Mouse (Mus musculus): ENCODE data around the gene C1qtnf9. TPM values are rescaled to one million over a fixed set of nuclear protein-coding genes. Genes with fewer than 3 reads are reported as not detected.

C1qtnf9 gene
- not detected for total RNA-seq (2021)

DNA sequence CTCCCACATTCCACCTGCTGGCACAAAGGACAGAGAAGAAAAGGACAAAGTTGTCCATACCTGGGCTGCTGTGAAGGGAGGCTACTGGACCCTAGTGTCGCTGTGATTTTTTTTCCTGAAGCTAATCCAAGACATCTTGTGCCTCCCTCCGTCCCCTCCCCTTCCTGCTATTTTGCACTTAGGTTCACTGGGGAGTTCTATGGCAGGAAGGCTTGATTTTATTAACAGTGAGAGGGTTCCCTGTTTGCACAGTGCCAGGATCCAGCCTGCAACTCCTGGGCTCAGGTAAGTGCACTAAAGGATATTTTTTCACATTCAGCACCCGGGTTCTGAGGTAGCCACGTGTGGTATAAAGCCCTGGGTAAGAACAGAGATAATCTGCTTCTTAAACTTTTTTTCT, at the start of gene C1qtnf9:
Gene C1qtnf9, plus strand, starts transcription at position 251 of the 400 bp plus-strand sequence.
- intact Hi-C loops (cut with DNase I), result no loop called here
- no peak for DNase-seq (ENCODE audit: extremely low spot score in 1 of 2, low spot score in 2 of 2)

DNA sequence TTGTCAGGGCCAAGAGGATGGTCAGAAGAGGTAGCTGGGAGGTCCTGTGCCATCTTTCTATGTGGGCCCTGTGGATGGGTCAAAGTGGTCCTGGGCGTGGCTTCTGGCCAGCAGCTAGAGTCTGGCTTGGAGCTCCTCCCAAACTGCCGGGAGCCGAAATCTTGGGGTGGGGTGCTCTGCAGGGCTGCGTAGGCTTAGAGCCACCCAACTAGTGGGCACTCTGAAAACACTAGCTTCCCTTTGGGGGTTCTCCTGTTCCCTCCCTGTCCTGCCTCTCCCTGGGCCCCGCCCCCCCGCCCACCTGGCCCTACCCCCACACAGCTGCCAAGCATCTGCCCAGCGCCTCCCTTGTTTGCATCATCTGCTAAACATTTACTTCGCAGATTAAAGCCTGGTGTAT, 46.6 kb upstream of the C1qtnf9 start:
- intact Hi-C loops (cut with DNase I), result no loop called here

DNA sequence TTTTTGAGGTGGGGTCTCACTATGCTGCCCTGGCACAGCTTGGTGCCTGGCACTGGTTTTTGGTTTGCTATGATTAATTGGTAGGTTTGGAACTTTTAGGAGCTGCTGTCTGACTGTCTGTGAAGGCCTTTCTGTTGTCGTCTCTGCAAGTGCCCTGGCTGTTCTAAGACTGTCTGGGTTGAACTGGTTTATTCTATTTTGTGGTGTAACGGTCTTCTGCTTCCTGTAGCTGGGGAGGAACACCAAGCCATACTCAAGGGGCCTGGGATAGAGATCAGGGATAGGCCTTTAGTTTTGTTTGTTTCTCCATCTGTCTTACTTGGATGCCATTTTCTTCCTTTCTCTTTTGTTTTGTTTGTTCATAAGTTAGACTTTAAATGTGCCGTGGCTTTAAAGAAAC, 46.0 kb upstream of the C1qtnf9 start:
- DNase-seq (ENCODE audit: extremely low spot score in 1 of 2, low spot score in 2 of 2), result no peak
- intact Hi-C loops (cut with DNase I), result no loop called here

More for the DNA sequence above, 46.6 kb upstream of the C1qtnf9 start:
- no peak for DNase-seq (ENCODE audit: extremely low spot score in 1 of 2, low spot score in 2 of 2)

DNA sequence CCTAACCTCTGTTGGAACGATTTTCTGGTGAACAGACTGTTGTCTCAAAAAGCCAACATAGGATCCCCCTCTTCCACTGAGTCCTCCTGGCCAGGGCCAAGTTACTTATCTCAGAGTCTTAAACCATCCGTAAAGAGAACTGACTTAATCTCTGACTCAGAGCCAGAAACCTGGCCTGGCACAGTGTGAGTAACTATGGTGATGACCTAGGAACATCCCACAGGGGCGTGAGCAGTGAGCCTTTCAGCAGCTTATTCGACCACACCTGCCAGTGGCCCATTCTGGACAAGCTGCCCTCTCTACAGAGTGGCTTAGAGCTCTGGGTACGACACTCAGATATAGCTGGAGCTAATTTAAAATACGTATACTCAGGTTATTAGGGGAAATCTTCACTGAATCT, 41.8 kb upstream of the C1qtnf9 start:
- no peak for DNase-seq (ENCODE audit: extremely low spot score in 1 of 2, low spot score in 2 of 2)
- intact Hi-C loops (cut with DNase I), result no loop called here

DNA sequence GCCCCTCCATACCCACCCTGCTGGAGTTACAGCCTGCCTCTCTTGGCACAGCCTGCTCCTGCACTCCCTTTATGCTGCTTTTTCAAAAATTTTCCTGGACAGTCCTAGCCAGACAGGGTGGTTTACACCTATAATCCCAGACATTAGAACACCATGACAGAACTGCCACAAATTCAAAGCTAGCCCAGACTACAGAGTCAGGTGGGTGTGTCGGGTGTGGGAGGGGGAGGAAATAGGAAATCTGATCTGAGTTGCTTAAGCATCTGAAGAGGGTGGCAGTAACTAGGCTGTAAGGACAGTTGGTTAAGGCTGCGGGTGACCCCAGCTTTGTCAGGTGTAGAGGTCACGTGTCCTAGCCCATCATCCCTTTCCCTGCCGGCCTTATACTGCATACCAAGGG, 40.8 kb upstream of the C1qtnf9 start:
- intact Hi-C loops (cut with DNase I), result no loop called here
- DNase-seq (ENCODE audit: extremely low spot score in 1 of 2, low spot score in 2 of 2), result no peak

DNA sequence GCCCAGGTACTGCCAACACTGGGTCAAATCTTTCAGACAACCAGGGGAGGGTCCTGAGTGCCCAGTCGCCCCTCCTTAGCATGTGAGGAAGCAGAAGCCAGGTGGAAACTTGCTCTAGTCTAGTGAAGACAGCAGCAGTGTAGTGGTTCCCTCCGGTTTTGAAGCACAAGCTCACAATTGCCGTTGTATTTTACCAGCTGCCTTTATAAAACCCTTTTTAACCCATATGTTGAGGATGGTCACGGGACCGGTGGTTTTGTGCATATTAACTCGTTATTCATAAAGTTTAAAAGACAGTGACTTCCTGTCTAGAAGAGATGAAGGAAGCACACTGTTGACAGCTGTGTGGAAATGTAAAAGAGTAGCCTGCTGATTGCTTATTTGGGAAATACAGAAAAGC, 35.9 kb upstream of the C1qtnf9 start:
- intact Hi-C loops (cut with DNase I), result no loop called here
- DNase-seq (ENCODE audit: extremely low spot score in 1 of 2, low spot score in 2 of 2), result no peak

DNA sequence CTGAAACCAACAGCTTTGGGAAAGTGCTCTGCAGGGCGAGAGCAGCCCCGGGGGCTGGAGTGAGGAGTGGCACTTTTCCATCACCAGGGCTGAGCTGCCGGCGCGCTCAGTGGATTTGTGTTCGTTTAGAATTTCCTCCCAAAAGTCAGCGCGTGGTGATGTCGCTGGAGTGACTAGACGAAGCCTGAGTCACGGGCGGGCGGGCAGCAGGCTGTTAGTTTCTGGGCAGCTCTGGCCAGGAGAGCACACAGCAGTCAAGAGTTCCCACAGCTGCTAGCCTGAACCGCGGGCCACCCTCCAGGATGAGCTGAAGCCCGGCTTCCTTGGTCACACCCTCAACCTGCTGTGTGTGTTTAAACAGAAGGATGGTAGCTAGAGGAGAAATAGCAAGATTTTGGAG, 35.1 kb upstream of the C1qtnf9 start:
- DNase-seq (ENCODE audit: extremely low spot score in 1 of 2, low spot score in 2 of 2), result peak in 1 of 2 experiments; percentile 74
- intact Hi-C loops (cut with DNase I), result no loop called here

DNA sequence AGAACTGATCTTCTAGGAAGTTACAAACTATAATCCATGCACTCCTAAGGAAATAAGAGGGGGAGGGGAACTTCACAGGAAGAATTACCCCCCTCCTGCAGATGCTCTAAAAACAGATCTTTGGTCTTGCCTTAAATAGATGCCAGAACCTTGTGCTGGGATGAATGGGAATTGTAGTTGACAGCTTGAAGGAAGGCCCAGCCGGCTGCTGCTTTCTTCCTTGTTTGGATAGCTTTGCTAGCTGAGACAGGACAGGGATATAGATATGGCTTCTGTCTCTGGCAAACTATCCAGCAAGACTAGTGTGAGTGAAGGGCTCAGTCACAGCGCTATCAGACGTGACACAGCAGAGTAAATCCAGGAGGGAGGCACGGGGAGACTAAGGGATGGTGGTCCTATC, 34.2 kb upstream of the C1qtnf9 start:
- intact Hi-C loops (cut with DNase I), result no loop called here
- no peak for DNase-seq (ENCODE audit: extremely low spot score in 1 of 2, low spot score in 2 of 2)

DNA sequence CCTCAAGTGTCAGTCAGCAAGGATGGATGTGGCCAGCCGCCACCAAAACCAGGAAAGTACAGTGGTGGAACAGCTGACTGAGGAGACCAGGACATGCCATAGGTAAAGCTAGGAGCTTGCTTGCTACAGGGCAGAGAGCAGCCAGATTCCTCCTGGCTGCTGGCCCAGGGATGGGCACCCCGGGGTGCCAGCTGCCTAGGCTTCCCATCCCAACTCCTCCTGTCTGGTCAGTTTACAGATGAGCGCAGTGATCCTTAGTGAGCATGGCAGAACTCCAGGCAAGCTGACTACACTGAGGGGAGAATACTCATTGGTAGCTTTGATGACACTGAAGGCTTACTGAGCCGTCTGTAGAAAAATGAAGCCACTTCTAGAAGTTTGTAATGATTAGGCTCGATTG, 32.7 kb upstream of the C1qtnf9 start:
- intact Hi-C loops (cut with DNase I), result no loop called here

DNA sequence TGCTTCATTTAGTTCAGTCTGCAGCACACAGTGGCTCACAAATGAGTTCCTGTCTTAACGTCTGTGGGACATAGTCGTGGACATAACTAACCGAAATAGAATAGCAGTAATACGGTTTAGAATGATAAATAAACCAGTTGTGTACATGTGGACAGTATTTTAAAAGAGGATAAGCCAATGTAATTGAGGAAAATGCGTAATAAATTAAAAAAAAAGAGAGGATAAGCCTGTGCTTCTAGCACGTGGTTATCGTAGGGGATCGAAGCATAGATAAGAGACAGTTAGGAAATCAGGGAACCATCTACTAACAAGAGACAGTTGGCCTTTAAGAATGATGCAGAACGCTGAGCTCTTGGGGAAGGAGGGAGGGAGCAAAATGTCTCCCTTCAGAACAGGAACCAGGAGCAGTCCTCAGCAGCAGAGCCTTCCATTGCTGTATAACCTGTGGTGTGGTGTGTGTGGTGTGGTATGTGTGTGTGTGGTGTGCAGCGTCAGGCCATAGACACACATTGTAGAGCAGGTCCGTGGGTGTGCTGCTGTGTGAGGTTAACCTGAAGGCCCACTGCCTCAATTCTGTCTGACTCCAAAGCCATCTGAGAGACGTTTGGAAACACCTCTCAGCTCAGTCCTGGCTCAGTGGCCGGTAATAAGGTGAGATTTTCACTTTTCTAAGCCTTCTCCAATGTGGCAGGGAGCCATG, 31.9 kb upstream of the C1qtnf9 start:
- intact Hi-C loops (cut with DNase I), result no loop called here
- DNase-seq (ENCODE audit: extremely low spot score in 1 of 2, low spot score in 2 of 2), result no peak

More for the DNA sequence above, 32.7 kb upstream of the C1qtnf9 start:
- DNase-seq (ENCODE audit: extremely low spot score in 1 of 2, low spot score in 2 of 2), result no peak

DNA sequence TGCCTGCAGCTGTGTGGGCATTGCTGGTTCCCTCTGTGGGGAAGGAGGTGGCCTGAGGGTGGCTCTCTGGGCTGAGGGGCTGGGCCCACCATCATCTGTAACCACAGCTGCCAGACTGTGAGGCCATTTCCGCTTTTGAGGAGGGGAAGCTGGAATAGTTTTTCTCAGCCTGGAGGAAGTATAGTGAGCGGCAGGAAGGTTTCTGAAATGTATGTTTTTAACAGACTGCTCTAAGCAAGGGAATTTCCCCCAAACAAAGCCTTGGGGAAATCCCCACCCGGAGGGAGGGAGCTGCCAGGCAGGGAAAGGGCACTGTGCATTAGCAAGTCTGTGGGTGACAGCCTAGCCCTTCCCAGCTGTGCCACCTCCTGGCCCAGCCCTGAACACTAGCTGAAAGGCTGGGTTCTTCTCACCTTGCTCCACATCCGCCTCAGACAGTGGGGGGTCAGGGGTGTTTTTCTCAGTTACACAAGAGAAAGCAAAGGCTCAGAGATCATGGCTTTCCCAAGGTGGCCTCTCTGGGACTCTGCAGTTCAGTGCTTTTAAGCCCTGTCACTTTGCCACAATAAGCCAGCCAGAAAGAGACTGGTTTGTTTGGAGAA, 31.2 kb upstream of the C1qtnf9 start:
- intact Hi-C loops (cut with DNase I), result no loop called here
- peak in 1 of 2 experiments; percentile 63 for DNase-seq (ENCODE audit: extremely low spot score in 1 of 2, low spot score in 2 of 2)

DNA sequence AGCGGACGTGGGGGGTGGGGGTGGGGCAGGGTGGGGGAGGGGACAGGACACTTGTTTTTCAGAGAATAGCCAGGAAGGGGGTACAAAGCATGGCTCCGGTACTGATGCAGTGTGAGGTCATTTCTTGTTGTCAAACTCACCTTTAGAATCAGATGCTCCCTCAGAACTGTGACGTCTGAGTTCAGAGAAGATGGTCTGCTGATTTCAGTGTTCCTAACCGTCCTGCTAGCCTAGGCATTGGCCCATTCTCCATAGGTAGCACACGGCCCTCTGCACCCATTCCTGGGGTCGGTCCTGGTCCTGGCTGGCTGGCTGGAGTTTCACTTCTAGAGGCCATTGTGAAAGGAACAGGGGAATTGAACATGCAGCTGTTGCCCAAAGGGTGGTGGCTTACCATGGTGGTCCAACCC, 30.7 kb upstream of the C1qtnf9 start:
- no peak for DNase-seq (ENCODE audit: extremely low spot score in 1 of 2, low spot score in 2 of 2)
- intact Hi-C loops (cut with DNase I), result no loop called here

DNA sequence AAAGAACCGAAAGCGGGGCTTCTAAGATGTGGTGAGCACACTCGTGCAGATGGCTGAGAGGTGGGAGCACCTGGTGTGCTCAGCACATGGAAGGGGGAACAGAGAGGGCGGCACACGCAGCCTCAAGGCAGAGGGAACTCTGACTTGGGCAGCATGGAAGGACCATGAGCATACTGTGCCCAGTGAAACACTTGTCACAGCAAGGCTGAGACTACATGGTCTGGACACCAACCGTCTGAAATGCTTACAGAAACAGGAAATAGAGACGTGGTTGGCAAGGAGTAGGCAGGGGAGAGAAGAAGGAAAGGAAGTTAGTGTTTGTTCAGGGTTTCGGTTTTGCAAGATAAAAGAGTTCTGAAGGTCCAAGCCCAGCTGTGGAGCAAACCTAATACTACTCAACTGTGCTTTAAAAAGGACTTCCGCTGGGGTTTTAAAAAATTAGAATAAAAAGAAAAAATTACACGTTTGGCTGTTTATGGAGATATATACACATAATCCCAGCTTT, 29.4 kb upstream of the C1qtnf9 start:
- intact Hi-C loops (cut with DNase I), result no loop called here
- DNase-seq (ENCODE audit: extremely low spot score in 1 of 2, low spot score in 2 of 2), result no peak

DNA sequence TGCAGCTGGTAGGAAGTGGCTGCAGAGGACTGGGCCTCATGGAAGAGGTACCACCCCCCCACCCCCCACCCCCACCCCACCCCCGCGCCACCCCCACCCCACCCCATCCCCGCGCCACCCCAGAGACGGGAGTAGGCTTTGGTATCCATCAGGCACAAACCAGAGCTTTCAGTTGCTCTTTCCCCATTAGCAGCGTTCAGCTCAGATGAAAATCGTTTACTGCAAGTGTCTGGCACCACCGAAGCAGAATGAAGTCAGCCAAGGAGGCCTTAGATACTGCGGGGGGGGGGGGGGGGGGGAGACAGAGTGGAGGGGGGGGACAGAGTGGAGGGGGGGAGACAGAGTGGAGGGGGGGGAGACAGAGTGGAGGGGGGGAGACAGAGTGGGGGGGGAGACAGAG, 28.8 kb upstream of the C1qtnf9 start:
- no peak for DNase-seq (ENCODE audit: extremely low spot score in 1 of 2, low spot score in 2 of 2)
- intact Hi-C loops (cut with DNase I), result no loop called here

DNA sequence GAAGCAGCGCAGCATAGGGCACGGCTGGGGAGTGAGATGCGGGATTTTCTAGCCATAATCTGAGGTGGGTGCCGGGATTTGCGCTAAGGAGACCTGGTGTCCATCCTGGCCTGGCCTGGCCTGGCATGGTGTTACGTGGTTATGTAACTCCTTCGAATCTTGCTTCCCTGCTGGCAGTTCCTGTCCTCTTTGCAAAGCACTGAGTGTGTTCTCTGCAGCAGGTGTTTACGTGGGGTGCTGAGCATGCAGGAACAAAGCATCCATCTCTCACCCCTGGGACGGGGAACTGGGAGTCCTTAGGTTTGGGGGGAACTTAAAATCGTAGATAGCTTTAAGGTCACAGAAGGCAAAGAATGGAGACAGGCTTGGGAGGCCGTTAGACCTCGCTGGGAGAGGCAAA, 28.3 kb upstream of the C1qtnf9 start:
- DNase-seq (ENCODE audit: extremely low spot score in 1 of 2, low spot score in 2 of 2), result no peak
- intact Hi-C loops (cut with DNase I), result no loop called here

DNA sequence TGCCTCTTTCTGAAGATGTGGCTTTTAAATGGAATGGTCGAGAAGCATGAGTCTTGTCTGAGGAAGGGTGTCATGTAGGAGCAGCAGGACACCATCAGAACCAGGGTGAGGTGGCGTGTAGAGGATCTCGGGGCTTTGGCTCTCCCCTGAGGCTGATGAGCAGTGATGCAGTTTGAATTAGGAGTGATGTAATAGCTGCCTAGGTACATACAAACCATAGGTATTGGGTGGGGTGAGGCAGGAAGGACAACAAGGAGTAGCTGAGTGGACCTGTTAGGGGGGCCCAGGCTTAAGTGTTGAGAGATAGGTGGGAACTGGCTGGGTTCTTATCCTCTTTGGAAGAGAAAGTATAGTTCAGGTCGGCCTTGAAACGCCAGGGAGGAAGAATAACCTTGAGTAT, 27.4 kb upstream of the C1qtnf9 start:
- DNase-seq (ENCODE audit: extremely low spot score in 1 of 2, low spot score in 2 of 2), result no peak
- intact Hi-C loops (cut with DNase I), result no loop called here

DNA sequence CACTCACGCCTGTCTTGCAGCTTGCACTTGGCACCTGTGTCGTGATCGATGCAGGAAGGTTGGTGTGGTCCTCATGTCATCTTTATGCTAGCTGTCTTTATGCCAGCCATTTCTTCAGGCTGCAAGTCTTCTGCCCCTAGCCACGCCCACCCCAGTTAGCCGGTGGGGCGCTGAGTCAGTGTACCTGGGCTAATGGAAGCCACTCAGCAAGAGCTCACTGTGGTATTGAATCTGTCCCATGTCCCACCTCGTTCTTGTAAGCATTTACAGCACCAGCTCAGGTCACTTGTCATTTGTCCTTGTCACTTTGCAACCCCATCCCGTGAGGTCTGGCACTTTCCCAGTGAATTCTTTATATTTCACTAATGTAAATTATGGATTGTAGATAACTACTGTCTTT, 26.9 kb upstream of the C1qtnf9 start:
- DNase-seq (ENCODE audit: extremely low spot score in 1 of 2, low spot score in 2 of 2), result no peak
- intact Hi-C loops (cut with DNase I), result no loop called here

DNA sequence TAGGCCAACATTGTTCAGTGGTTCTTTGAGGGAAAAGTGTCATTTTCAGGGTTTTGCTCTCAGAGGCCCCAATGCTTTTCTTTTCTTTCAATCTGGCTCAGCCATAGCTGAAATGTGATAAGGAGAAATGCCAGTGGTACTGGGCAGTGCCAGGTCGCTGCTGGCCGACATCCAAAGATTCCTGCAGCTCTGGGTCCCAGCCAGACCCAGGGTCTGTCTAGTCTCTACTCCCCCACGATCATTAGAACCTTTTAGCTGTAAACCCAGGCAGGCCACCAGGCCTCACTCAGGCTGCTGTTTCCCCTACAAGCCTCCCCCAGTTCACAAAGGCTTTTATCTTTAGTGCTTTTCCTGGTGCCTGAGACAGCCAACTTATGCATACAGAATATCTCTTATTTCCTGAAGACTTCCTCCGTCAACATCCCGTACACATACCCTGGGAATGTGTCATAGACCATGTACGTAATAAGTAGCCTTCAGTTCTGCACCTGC, 26.4 kb upstream of the C1qtnf9 start:
- peak in 1 of 2 experiments; percentile 60 for DNase-seq (ENCODE audit: extremely low spot score in 1 of 2, low spot score in 2 of 2)
- intact Hi-C loops (cut with DNase I), result no loop called here

DNA sequence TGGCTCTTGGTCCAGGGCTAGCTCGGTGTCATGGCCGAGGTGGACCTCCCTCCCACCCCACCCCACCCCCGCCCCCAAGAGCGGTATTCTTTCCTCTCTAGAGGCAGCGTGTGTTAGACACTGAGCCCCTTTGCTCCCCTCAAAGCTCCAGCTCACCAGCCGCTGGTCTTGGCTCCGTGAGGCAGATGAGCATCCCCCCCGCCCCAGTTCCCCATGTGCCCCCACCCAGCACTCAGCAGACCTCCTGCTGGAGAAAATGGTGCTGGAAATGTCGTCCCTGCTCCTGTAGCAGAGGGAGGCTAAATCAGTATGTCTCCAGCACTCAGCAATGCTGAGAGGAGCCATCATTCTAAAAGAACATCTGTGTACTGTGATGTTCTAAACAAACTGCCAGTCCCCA, 24.3 kb upstream of the C1qtnf9 start:
- DNase-seq (ENCODE audit: extremely low spot score in 1 of 2, low spot score in 2 of 2), result no peak
- intact Hi-C loops (cut with DNase I), result no loop called here

DNA sequence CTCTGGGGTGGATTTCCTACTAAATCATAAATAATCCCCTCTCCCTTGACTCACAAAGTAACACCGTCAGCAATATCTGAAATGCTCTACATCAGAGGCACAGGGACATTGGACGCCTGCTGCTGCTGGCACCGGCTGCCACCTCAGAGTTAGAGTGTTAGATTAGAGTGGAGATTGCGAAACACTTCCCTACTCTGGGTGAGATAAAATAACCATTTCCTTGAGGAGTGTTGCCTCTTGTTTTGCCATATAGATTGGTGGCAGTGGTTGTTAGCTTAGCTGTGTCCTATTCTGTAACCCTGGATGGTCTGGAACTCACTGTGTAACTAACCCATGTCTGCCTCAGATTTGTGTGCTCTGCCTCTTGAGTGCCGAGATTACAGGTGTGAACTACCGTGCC, 22.7 kb upstream of the C1qtnf9 start:
- intact Hi-C loops (cut with DNase I), result no loop called here

More for the DNA sequence above, 22.7 kb upstream of the C1qtnf9 start:
- no peak for DNase-seq (ENCODE audit: extremely low spot score in 1 of 2, low spot score in 2 of 2)
